15 mouse cellular contexts compared by ENCODE assay signal in genomic region chr19:22615367-22615766, GRCm38 (mm10).
"Had no signal": no experiment of that assay in that cellular context is flagged by ENCODE, and none has a peak within 500 bp of the region (broad histone marks: within the 10 kb centered on the region; RNA-seq: fewer than 3 reads in every experiment).

No protein-coding gene starts in this region.

- H3K4me3 ChIP-seq: neural tube, embryonic 15.5 days; stomach, embryonic 15.5 days had no signal

- H3K27ac ChIP-seq: neural tube, embryonic 15.5 days; stomach, embryonic 15.5 days; stomach, postnatal 0 days had no signal

- H3K4me2 ChIP-seq: neural tube, embryonic 15.5 days; stomach, embryonic 15.5 days had no signal

- H3K36me3 ChIP-seq: neural tube, embryonic 15.5 days; stomach, embryonic 15.5 days had no signal

- H3K27me3 ChIP-seq: neural tube, embryonic 15.5 days; stomach, embryonic 15.5 days had no signal

- H3K9ac ChIP-seq: neural tube, embryonic 15.5 days; stomach, embryonic 15.5 days had no signal

- H3K9me3 ChIP-seq: neural tube, embryonic 15.5 days; stomach, embryonic 15.5 days had no signal

- H3K4me1 ChIP-seq: neural tube, embryonic 15.5 days; stomach, embryonic 15.5 days had no signal

- DNase-seq: retina, postnatal 1 day; right cerebral cortex, adult 18-20 months; right cerebral cortex, postnatal 14 days; right cerebral cortex, postnatal 25 days; right cerebral cortex, postnatal 4 days; spleen, adult 18-20 months; thymus, adult 18-20 months; thymus, adult 2 months; thymus, postnatal 14 days; thymus, postnatal 25 days; thymus, postnatal 36 days; thymus, postnatal 4 days had no signal
